Mouse (Mus musculus) bone marrow macrophage, adult 2 months (primary cell): ENCODE results near the gene Pum2.

Experiments used
- CTCF ChIP-seq: IDR thresholded peaks from 2 replicates; pipeline ENCODE4 v1.5.1; 2012; ENCODE audit warnings: low read depth, mild to moderate bottlenecking, low read length, moderate library complexity
- POLR2A ChIP-seq: IDR thresholded peaks from 2 replicates; pipeline ENCODE4 v1.6.1; 2012; ENCODE audit warnings: mild to moderate bottlenecking, low read depth, low read length, borderline replicate concordance

DNA sequence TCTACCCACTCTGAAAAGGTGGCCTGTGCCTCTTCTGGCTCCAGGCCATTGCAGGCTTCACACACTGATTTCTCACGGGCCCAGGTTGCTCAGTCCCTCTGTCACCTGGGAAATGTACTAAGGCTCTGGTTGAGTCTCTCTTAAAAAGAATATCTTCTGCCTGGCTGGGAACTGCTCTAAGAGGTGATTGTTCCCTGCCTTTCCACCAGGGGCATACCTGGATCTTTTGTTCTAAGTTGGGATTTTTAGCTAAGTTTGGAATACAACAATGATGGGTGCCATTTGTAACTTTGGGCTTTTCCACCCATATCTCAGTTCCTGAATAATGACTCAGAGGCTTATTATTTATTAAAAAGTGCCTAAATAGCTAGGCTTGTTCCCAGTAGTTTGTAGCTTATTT is 53.0 kb downstream of the Pum2 start:
- TF ChIP-seq CTCF (no peak), POLR2A (no peak)
